Mouse (Mus musculus) right cerebral cortex, postnatal 36 days (tissue): ENCODE data around the gene Akt1s1.
A peak's percentile ranks its signal among the peaks of the same experiment; 100 is the strongest.

Experiments used
- DNase-seq, 2 experiments: peaks; one replicate each; pipeline ENCODE4 v3.0.0; 2022; ENCODE audit warnings: low spot score in 2 of 2, mixed read lengths in 1 of 2

The Akt1s1 gene

DNA sequence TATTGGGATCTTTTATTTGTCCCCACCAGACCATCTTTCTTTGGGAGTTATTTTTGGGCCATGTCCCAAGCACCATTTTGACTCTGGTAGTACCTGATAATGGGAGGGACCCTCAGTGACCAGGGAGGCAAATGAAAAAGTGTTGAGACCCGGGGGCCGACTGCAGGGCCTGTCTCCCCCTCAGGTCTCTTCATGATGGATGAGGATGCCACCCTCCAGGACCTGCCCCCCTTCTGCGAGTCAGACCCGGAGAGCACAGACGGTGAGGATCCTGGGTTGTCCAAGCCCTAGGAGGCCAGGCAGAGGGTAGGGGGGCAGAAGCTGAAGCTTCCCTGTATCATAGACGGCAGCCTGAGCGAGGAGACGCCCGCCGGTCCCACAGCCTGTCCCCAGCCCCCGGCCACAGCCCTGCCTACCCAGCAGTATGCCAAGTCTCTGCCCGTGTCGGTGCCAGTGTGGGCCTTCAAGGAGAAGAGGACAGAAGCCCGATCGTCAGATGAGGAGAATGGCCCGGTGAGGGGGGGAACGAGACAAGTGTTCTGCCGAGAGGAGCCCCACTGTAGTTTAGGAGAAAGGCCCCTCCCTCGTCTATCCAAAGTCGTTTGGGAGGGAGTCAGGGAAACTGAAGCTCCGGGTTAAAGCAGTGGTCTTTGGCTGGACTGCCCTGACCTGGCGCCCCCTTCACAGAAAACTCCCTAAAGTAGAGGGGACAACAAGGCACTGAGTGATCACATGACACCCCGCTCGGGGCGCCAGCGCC lies 5.0 kb downstream of the Akt1s1 start:
- no peak for DNase-seq

DNA sequence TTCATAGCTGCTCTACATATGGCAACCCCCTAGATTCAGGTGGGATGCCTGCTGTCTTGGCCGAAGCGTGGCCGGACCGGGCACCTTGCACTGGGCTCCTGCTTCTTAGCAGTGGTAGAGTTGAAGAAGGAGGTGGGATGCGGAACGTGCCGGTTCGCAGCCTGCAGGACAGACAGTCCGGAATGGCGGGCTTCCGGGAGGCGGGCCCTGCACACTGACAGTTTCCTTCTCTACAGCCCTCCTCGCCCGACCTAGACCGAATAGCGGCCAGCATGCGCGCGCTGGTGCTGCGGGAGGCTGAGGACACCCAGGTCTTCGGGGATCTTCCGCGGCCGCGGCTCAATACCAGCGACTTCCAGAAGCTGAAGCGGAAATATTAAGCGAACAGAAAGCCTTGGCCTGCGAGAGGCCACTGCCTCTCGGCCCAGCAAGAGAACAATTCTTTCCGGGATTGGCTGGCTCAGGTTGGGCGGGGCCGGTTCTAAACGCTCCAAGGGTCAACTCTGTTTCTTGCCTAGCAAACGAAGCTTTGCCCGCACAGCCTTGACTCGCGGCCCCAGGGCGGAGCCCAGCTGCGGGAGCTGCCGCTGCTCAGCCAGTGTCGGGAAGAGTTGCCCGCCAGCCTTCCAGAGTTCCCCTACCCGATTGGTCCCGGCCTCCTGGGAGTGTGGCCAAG lies 5.7 kb downstream of the Akt1s1 start:
- peak in 1 of 2 experiments; percentile 70 for DNase-seq

DNA sequence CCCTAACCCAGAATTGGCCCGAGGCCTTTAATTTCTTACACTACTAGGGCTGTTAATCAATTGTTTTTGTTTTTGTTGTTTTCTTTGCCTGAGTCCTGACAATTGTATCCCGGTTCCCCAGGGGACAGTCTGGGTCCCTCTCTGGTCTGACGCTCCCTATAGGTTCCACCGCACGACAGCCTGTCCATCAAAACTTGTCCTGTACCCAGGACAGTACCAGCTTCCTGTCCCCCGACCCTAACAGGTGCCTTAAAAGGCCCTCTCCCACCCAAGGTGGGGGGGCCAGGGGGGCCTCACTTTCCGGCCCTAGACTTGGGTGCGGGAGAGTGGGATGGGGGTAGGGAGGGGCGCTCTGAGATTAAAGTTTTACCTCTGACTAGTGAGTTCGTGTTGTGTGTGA lies 6.2 kb downstream of the Akt1s1 start:
- DNase-seq, result no peak

DNA sequence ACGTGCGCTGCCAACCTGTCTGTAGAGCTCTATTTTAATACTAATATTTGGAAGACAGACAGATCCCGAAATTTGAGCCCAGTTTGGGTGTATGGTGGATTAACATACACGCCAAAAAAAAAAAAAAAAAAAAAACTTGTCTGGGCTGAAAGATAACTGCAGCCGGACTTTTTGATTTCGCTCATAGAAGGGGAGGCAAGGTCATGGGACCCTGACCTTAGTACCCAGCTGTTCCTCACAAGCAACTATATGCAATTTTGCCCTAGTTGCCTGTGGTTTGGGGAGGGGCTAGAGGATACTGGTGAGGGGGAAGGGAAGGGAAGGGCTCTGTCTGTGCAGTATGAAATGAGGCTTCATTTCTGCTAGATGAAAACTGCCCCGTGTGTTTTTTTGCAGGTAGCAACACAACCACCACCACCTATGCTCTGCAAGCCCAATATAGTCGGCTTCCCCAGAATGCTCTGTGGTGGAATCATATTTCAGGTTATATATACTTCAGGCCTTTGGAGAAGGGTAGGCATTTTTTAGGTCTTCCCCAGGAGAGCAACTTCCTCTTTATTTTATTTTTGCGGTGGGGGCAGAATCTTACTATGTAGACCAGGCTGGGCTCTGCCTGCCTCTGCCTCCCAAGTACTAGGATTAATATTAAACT lies 7.6 kb downstream of the Akt1s1 start:
- no peak for DNase-seq

DNA sequence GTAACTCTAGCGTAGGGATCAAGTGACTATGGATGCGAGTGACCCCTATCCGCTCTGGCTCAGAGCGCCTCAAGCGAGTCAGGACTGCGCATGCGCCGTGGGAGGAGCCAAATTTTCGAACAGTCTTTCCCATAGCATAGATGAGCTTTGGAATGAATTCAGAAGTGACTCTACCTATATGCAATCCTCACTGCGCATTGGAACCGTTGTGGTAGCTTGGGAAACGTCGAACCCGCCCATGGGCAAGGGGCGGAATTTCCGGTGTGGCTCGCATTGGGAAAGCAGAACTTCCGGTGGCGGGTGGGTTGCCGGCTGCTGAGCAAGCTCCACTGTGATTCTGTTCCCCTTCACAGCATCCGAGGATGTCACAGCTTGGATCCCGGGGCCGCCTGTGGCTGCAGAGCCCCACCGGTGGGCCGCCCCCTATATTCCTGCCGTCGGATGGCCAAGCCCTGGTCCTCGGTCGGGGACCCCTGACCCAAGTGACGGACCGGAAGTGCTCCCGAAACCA lies 8.3 kb downstream of the Akt1s1 start, which contains the start of gene Pnkp:
Gene Pnkp (plus strand): TSS at position 98 of the 511 bp plus-strand sequence.
- peak; percentile 93 to 94 for DNase-seq

DNA sequence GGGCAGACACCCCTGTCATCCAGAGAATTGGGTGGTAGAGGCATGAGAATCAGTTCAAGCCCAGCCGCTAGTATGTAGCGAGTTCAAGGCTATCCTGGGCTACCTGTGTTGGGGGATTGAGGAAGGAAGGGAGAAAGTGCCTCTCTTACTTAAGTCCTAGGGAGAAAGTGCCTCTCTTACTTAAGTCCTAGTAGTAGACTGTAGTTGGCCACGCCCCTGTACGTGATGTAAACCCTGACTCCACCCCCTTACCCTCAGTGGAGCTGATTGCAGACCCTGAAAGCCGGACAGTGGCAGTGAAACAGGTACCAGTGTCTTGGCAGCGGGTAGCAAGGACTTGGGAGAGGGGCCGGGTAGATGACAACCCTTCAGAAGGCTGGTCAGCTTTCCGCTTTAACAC lies 9.1 kb downstream of the Akt1s1 start:
- DNase-seq, result no peak

DNA sequence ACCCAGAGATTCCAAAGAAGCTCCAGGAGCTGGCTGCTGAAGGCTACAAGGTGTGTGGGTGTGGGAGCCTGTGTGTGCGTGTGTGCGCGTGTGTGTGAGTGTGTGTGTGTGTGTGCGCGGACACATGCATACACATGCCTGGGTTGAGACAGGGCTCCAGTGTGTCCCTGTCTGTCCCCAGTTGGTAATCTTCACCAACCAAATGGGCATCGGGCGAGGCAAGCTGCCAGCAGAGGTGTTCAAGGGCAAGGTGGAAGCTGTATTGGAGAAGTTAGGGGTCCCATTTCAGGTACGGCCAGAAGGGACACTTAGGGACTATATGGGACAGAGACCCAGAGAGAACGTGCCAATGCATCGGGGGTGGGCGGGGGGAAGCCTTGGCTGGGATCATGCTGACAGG lies 11.1 kb downstream of the Akt1s1 start:
- DNase-seq, result no peak

DNA sequence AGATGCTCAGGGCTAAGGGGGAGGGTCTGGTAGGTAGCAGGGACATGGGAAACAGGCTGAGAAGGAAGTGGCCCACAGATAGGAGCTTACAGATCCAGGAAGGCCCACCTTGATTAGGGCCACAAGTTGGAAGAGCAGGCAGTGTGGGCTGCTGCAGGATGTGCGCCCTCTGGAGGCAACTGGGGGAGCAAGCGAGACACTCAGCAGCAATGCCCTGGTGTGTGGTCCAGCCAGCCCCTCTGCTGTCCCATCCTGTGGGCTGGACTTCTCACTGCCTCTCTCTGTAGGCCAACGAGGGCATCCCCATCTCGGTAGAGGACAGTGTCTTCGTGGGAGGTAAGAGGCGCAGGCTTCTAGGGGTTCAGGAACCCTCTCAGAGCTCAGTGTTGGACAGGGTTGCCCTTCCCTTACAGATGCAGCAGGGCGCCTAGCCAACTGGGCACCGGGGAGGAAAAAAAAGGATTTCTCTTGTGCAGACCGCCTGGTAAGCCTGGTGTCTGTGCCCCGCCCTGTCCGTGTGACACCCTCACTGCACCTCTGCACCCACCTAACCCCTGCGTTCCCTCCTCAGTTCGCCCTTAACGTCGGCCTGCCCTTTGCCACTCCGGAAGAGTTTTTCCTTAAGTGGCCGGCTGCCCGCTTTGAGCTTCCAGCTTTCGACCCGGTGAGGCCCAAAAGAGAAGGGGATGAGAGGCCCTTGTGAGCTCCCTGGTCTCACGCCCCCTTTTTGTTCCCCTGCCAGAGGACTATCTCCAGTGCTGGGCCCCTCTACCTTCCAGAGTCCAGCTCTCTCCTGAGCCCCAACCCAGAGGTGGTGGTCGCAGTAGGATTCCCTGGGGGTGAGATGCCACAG lies 12.0 kb downstream of the Akt1s1 start:
- DNase-seq, result no peak

DNA sequence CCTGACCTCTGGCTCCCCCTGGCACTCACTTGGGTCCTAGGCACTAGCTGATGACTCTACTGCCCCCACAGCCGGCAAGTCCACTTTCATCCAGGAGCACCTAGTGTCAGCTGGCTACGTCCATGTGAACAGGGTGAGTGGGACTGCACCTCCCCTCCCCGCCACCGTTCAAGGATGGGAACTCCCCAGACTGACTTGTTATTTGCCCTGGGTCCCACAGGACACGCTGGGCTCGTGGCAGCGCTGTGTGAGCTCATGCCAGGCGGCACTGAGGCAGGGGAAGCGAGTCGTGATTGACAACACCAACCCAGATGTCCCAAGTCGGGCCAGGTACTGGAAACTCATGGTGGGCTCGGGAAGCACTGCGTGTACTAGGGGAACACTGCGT lies 12.6 kb downstream of the Akt1s1 start:
- no peak for DNase-seq

DNA sequence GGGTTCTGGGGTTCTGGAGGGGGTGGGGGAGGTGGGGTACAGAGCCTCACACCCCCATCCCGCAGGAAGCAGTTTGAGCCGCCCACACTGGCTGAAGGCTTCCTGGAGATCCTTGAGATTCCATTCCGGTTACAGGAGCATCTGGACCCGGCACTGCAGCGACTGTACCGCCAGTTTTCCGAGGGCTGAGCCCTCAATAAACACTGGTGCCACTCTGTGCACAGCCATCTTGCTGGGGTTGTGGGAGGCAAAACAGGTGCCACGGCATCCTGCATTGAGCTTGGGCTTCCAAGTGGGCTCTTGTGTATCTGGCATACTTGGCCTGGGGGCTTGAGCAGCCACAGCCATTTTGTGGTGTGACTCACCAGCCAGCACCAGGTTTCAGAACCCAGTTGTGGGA lies 13.6 kb downstream of the Akt1s1 start:
- DNase-seq, result no peak

DNA sequence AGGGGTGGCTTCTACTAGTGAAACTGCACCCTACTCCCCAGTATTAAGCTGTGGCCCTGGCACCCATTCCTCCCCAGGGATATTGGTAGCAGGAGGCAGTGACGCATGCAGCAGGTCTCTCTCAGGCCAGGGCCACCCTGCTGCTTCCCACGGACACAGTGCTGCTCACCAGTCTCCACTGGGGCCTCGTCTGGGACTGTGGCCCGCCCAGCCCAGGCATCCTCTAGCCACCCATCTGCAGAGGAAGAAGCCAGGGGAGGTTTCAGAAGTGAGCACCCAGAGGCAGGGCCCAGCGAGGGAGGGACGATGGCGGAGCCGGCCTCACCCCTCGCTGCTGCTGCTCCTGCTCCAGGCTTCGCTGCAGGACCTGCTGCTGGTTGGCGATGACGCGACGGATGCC lies 14.4 kb downstream of the Akt1s1 start:
- DNase-seq, result no peak

DNA sequence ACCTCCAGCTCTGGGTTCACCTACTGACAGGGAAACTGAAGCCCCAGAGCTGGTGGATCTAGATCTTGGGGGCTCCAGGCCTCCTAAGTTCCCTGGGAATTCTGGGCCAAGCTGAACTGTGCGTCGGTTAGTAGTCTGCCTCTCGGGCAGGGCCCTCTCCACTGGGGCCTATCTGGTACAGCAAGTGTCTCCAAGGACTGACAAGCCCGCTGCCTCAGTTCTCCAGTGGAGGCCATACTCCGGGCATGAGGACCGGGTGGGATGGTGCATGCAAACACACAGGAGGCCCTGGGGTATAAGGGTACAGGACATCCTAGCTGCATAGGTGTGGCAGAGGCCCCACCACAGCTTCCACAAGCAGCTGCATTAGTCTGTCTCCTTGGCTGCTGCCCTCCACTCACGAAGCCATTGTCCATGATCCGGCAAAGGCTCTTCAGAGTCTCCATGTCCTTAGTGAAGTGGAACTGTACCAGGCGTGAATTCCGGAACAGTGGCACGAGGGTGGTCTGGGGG lies 15.2 kb downstream of the Akt1s1 start:
- DNase-seq, result no peak

DNA sequence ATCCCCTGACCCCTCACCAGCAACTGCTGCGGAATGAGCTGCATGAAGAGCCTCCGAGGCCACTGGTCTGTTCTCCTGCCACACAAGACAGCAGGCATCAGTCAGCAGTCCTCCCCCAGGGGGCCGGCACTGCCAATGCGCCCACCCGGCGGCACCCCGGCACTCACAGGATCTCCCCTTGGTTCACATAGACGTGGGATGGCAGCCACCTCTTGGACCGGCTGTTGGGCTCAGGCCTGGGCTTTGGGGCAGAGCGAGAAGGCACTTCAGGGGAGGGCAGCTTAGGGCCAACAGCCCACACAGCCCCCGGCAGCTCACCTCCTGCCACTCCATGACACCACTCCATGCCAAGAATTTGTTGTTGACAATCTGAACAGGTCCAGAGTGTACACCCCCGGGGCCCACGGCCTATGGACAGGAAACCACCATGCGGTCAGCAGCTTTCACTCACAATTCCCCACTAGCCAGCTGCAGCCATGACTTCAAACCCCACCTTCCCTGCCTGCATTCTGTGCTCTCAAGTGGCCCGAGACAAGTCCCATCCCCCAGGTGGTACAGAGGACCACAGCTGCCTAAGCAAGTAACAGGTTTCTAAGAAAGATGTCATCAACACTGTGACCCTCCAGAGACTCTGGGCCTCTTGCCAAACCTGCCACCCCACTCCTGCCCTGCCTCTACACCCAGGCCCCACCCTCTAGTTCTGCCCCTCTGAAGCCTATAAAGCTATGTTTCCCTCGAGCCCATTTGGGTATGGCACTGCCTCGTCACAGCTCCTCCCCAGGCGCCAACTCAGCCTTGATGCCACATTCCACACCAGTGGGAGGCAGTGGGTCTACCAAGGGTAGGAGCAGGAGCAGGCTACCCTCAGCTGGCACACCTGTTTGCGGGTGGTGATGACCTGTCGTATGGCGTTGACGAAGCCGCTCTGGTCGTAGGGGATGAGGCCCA lies 16.1 kb downstream of the Akt1s1 start:
- DNase-seq, result no peak

DNA sequence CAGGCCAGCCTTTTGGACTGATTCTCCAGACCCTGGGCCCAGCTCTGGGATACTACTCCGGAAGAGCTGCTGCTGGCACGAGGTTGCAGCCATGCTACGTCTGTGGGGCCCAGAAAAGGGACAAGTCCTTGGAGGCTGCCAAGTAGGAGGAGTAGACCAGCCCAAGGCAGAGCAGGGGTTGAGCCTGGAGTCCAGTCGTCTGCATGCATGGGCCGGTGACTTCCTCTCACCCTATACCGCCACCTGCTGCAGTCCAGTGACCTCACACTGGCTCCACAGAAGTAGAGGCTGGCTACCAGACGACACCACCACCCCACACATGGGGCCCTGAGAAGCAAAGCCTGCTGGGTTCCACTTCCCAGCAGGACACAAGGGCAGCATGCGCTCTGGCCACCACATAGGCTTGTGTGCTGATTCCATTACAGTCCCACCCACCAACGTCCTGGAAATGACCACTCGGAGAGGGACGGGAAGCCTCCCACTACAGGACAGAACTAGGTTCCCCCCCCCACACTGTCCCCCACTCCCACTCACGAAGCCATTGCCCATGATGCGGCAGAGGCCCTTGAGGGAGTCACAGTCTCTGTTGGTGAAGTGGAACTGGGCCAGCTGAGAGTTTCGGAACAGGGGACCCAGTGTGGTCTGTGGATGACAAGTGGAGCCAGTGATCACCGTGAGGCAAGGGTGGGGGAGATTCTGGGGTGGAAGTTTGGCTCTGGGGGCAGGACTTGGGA lies 17.7 kb downstream of the Akt1s1 start:
- DNase-seq, result no peak

DNA sequence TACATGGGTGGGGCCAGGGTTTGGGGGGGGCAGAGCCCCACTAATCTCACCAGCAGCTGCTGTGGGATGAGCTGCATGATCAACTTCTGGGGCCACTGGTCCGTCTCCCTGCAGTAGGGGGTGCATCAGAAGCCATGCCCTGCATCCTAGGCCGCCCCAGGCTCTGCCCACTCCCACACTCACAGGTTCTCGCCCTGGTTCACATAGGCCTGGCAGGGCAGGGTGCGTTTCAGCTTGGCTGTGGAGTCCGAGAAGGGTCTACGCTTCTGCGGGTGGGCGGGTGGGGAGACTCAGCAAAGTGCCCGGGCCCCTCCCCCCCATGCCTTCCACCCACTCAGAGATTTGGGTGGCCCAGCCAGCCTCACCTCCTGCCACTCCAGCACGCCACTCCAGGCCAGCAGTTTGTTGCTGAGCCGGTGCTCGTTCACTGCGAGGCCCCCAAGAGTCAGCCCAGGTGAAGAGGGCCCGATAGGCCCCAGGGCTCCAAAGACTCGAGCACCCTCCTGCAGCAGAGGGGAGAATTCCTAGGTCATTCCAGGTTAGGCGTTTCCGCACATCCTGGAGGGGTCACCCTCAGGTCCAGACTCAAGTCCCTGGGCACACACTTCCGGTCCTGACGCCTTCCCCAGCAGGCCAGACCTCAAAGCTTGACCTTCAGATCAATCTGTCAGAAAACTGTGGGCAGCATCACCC lies 18.4 kb downstream of the Akt1s1 start:
- DNase-seq, result no peak

DNA sequence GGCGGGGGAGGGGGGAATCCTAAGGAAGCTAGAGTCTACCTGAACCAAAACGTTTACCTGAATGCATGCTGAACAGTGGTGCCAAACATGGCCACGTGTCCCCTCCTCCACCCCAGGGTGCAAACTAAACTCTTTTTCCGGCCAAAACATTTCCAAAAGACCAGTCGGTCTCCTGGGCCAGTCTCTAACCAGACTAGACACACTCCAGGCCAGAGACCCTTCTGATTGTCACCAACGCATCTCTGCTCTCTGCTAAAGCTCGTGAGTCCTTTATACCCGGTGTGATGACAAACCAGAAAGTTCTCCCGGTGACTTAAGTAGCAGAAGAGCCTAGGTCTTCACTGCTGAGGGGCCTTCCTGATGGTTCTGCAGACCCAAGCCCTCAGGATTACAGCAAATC lies 19.0 kb downstream of the Akt1s1 start:
- DNase-seq, result no peak

DNA sequence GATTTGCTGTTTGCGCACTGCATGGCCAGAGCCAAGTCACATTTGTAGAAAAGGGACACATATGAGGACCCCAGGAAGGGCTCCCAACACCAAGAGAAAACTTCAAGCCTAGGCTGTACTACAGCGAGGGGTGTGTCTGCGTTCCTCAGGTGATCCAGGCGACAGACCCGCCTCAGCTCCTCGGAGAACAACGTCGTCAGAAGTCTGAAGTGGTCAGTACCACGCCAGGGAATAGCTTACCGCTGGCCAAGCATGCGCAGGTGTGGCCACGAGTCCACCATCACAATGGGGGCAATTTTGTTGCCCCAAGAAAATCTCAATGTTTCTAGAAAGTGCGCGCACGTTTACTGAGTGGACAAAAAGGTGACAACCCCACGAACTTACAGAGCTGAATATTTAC lies 19.7 kb downstream of the Akt1s1 start:
- DNase-seq, result no peak

DNA sequence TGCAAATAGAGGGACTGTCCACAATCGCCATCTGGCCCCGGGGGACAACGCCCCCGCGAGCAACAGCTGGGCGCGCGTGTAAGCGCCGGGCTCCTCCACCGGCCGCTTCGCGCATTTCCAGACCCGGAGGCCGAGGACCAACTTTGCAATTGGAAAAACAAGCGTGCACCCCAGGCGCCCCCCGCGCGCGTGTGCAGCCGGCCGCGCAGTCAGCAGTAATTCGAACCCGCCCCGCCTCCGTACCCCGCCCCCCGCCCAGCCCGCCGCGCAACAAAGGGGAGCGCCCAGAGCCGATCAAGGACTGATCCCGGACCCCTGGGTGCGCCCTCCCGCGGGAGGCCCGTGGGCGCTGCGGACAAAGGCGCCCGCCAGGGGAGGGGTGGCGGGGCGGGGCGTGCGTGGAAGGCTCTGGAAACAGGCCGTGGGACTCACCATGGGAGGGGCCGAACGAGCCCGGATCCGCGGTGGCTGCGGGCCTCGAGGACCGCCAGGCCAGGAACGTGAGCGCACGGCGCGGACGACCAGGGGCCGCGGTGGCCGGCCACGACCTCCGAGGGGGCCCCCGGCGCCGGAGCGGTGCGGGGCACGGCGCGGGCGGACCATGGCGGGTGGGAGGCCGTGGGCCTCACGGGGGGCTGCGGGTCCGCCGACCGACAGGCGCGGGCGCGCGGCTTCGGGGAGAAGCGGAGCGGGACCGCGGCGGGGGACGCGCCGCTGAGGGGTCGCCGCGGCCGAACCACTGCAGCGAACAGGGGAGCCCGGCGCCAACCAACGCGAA lies 20.3 kb downstream of the Akt1s1 start:
- no peak for DNase-seq
